Mouse (Mus musculus) large intestine, adult 2 months (tissue): ENCODE data around the gene Tex48. TPM values are rescaled to one million over a fixed set of nuclear protein-coding genes. Genes with fewer than 3 reads are reported as not detected.

Source experiments
- DNase-seq: peaks from one replicate; pipeline ENCODE4 v3.0.0-alpha.2; 2012; ENCODE audit warnings: low read depth, low spot score
- WGBS: fragments of 180-500 bp; shearing (Covaris S2); methylation state at CpG from one replicate; pipeline ENCODE4 v1.1.7; 2018; 5-methylcytosine and 5-hydroxymethylcytosine counted together
- polyA plus RNA-seq: library from polyadenylated mRNA; depleted of rRNA; stranded (reverse); fragments of >200 nt; gene quantifications from 2 replicates; pipeline ENCODE4 v1.2.3, GENCODE M21; 2012

Gene Tex48
- polyA plus RNA-seq, 1 experiment, result not detected

- 43% methylated on average over 4 of the region's 4 CpGs for WGBS
- DNase-seq, result peak; percentile 66
Observed at GRCm38 (mm10) chr4:63596010-63596409, 26.2 kb downstream of the Tex48 start.

GRCm38 (mm10) chr4:63595259-63595658 lies 27.0 kb downstream of the Tex48 start:
- WGBS, result 15% methylated on average over 10 of the region's 10 CpGs
- peak; percentile 62 for DNase-seq

GRCm38 (mm10) chr4:63594459-63595110 lies 27.6 kb downstream of the Tex48 start:
- WGBS, result 30% methylated on average over 5 of the region's 5 CpGs
- DNase-seq, result peak; percentile 66

- WGBS, result 74% methylated on average over 4 of the region's 4 CpGs
- DNase-seq, result no peak
Observed at GRCm38 (mm10) chr4:63590538-63590937, 31.7 kb downstream of the Tex48 start.

GRCm38 (mm10) chr4:63589987-63590386 lies 32.2 kb downstream of the Tex48 start:
- DNase-seq, result no peak
- WGBS, result 81% methylated on average over 7 of the region's 7 CpGs

- DNase-seq, result no peak
- WGBS, result 89% methylated on average over 2 of the region's 2 CpGs
Observed at GRCm38 (mm10) chr4:63586240-63586639, 36.0 kb downstream of the Tex48 start.

GRCm38 (mm10) chr4:63585216-63585615 lies 37.0 kb downstream of the Tex48 start:
- DNase-seq, result no peak
- WGBS, result 88% methylated on average over 10 of the region's 10 CpGs

- no peak for DNase-seq
- 83% methylated on average over 5 of the region's 5 CpGs for WGBS
Observed at GRCm38 (mm10) chr4:63582580-63582979, 39.6 kb downstream of the Tex48 start.

- DNase-seq, result no peak
- WGBS, result 68% methylated on average over 6 of the region's 6 CpGs
Observed at GRCm38 (mm10) chr4:63580078-63580477, 42.1 kb downstream of the Tex48 start.

- 87% methylated on average over 14 of the region's 14 CpGs for WGBS
- no peak for DNase-seq
Observed at GRCm38 (mm10) chr4:63579649-63580048, 42.6 kb downstream of the Tex48 start.

- DNase-seq, result no peak
- WGBS, result 90% methylated on average over 5 of the region's 5 CpGs
Observed at GRCm38 (mm10) chr4:63572621-63573020, 49.6 kb downstream of the Tex48 start.

- DNase-seq, result no peak
- WGBS, result 53% methylated on average over 7 of the region's 7 CpGs
Observed at GRCm38 (mm10) chr4:63570208-63570781, 51.9 kb downstream of the Tex48 start.

GRCm38 (mm10) chr4:63569322-63569721 lies 52.9 kb downstream of the Tex48 start:
- DNase-seq, result no peak
- WGBS, result 91% methylated on average over 8 of the region's 8 CpGs

- WGBS, result 85% methylated on average over 10 of the region's 10 CpGs
- no peak for DNase-seq
Observed at GRCm38 (mm10) chr4:63567712-63568390, 54.4 kb downstream of the Tex48 start.

GRCm38 (mm10) chr4:63562742-63563141 lies 59.5 kb downstream of the Tex48 start:
- 84% methylated on average over 4 of the region's 4 CpGs for WGBS
- DNase-seq, result no peak

GRCm38 (mm10) chr4:63561861-63562675 lies 60.2 kb downstream of the Tex48 start:
- no peak for DNase-seq

GRCm38 (mm10) chr4:63560079-63560478 lies 62.1 kb downstream of the Tex48 start:
- WGBS, result 36% methylated on average over 8 of the region's 8 CpGs
- no peak for DNase-seq

More at GRCm38 (mm10) chr4:63561861-63562675, 60.2 kb downstream of the Tex48 start:
- WGBS, result 27% methylated on average over 7 of the region's 7 CpGs

GRCm38 (mm10) chr4:63559127-63559697 lies 63.0 kb downstream of the Tex48 start:
- WGBS, result 22% methylated on average over 9 of the region's 9 CpGs
- no peak for DNase-seq

- DNase-seq, result no peak
- WGBS, result under 1% methylated on average over 81 of the region's 81 CpGs
Observed at GRCm38 (mm10) chr4:63558407-63559081, 63.7 kb downstream of the Tex48 start, which contains the start of gene Tmem268. Gene Tmem268, plus strand, starts transcription at chr4:63558781.
